ENCODE assay signal across 8 mouse cellular contexts in genomic region chr9:44406906-44407751, GRCm38 (mm10). TPM values are rescaled to one million over a fixed set of nuclear protein-coding genes. Genes with fewer than 3 reads are reported as not detected.
DNase-seq lines count a peak whose midpoint lies in the region; ATAC-seq and TF ChIP-seq lines count a peak whose summit lies in the region.

TSS of gene Rps25 (plus strand) at chr9:44407139.
TSS of gene Trappc4 (minus strand) at chr9:44407600.

- WGBS in heart, embryonic 12.5 days, result under 1% methylated on average over 51 of the region's 51 CpGs
- WGBS in kidney, postnatal 0 days, result under 1% methylated on average over 51 of the region's 51 CpGs
- under 1% methylated on average over 51 of the region's 51 CpGs for WGBS in liver, embryonic 11.5 days
- WGBS in stomach, embryonic 14.5 days, result under 1% methylated on average over 51 of the region's 51 CpGs

- TF ChIP-seq CTCF in kidney, postnatal 0 days (IDR thresholded peaks at IDR 0.05; ENCODE audit: low read depth), result 0 out of 2 replicates have a peak, but pooled peaks have one; percentile 27

- H3K4me1 ChIP-seq in heart, embryonic 12.5 days (replicated peaks), result peaks cover 18% of the 10 kb centered on the region
- H3K4me1 ChIP-seq in kidney, postnatal 0 days (replicated peaks; ENCODE audit: insufficient read depth, low read length), result no peaks in the 10 kb centered on the region
- peaks cover 5% of the 10 kb centered on the region for H3K4me1 ChIP-seq in liver, embryonic 11.5 days (replicated peaks; ENCODE audit: control insufficient read depth, insufficient read depth, low read length)
- no peaks in the 10 kb centered on the region for H3K4me1 ChIP-seq in stomach, embryonic 14.5 days (ENCODE audit: control insufficient read depth, insufficient read depth, low read length)

- no peaks in the 10 kb centered on the region for H3K9me3 ChIP-seq in heart, embryonic 12.5 days (replicated peaks)
- no peaks in the 10 kb centered on the region for H3K9me3 ChIP-seq in kidney, postnatal 0 days (replicated peaks; ENCODE audit: low read length)
- H3K9me3 ChIP-seq in liver, embryonic 11.5 days (ENCODE audit: control insufficient read depth, low read length), result no peaks in the 10 kb centered on the region
- H3K9me3 ChIP-seq in stomach, embryonic 14.5 days (ENCODE audit: control insufficient read depth, low read depth, low read length), result no peaks in the 10 kb centered on the region

- H3K4me3 ChIP-seq in heart, embryonic 12.5 days, result peak within 1 kb of the TSS; percentile 99
- peak within 1 kb of the TSS; percentile 76 for H3K4me3 ChIP-seq in kidney, postnatal 0 days (replicated peaks; ENCODE audit: low read depth, low read length)
- peak within 1 kb of the TSS; percentile 91 for H3K4me3 ChIP-seq in liver, embryonic 11.5 days (ENCODE audit: low read depth, low read length)
- H3K4me3 ChIP-seq in stomach, embryonic 14.5 days (ENCODE audit: low read depth, low read length), result peak within 1 kb of the TSS; percentile 77

- H3K27me3 ChIP-seq in heart, embryonic 12.5 days (replicated peaks), result no peaks in the 10 kb centered on the region
- H3K27me3 ChIP-seq in kidney, postnatal 0 days (ENCODE audit: insufficient read depth, low read length), result no peaks in the 10 kb centered on the region
- H3K27me3 ChIP-seq in liver, embryonic 11.5 days (replicated peaks; ENCODE audit: control insufficient read depth, insufficient read depth, low read length), result no peaks in the 10 kb centered on the region
- no peaks in the 10 kb centered on the region for H3K27me3 ChIP-seq in stomach, embryonic 14.5 days (ENCODE audit: control insufficient read depth, insufficient read depth, low read length)

- H3K36me3 ChIP-seq in heart, embryonic 12.5 days, result peaks cover 70% of the 10 kb centered on the region
- peaks cover 53% of the 10 kb centered on the region for H3K36me3 ChIP-seq in kidney, postnatal 0 days (ENCODE audit: insufficient read depth, low read length)
- H3K36me3 ChIP-seq in liver, embryonic 11.5 days (ENCODE audit: control insufficient read depth, insufficient read depth, low read length), result peaks cover 49% of the 10 kb centered on the region
- H3K36me3 ChIP-seq in stomach, embryonic 14.5 days (ENCODE audit: control insufficient read depth, insufficient read depth, low read length), result peaks cover 66% of the 10 kb centered on the region

- DNase-seq in CD4-positive helper T cell, adult 2 months (ENCODE audit: low read depth, low spot score), result peak; percentile 95
- DNase-seq in brain, embryonic 18.5 days (ENCODE audit: low read depth, low spot score), result peak; percentile 95
- DNase-seq in kidney, postnatal 0 days (ENCODE audit: low spot score), result peak; percentile 99
- peak; percentile 98 for DNase-seq in liver, embryonic 11.5 days (ENCODE audit: low spot score)
- DNase-seq in naive thymus-derived CD4-positive, alpha-beta T cell, adult 2 months (ENCODE audit: low read depth), result peak; percentile 96

- H3K27ac ChIP-seq in heart, embryonic 12.5 days (ENCODE audit: poor library complexity, severe bottlenecking), result peak within 1 kb of the TSS; percentile 85
- peak within 1 kb of the TSS; percentile 93 for H3K27ac ChIP-seq in kidney, postnatal 0 days
- peak within 1 kb of the TSS; percentile 71 for H3K27ac ChIP-seq in liver, embryonic 11.5 days (ENCODE audit: low read depth, low read length)
- peak within 1 kb of the TSS; percentile 95 for H3K27ac ChIP-seq in stomach, embryonic 14.5 days (ENCODE audit: low read length)

- H3K9ac ChIP-seq in heart, embryonic 12.5 days, result peak within 1 kb of the TSS; percentile 98
- H3K9ac ChIP-seq in kidney, postnatal 0 days (ENCODE audit: low read depth, low read length), result peak within 1 kb of the TSS; percentile 82
- peak within 1 kb of the TSS; percentile 97 for H3K9ac ChIP-seq in liver, embryonic 11.5 days (ENCODE audit: low read depth, low read length)
- H3K9ac ChIP-seq in stomach, embryonic 14.5 days (replicated peaks; ENCODE audit: low read depth, low read length), result peak within 1 kb of the TSS; percentile 84

- peak within 1 kb of the TSS; percentile 78 for H3K4me2 ChIP-seq in heart, embryonic 12.5 days
- H3K4me2 ChIP-seq in kidney, postnatal 0 days (ENCODE audit: low read length), result peak within 1 kb of the TSS; percentile 71
- H3K4me2 ChIP-seq in liver, embryonic 11.5 days, result peak within 1 kb of the TSS; percentile 74
- H3K4me2 ChIP-seq in stomach, embryonic 14.5 days (replicated peaks; ENCODE audit: low read depth, low read length), result peak within 1 kb of the TSS; percentile 70

- ATAC-seq in erythroid progenitor cell, adult 5-6 weeks (replicated peaks; ENCODE audit: low FRiP score, poor library complexity, severe bottlenecking), result peak; percentile 97
- ATAC-seq in heart, embryonic 12.5 days (ENCODE audit: insufficient number of reproducible peaks, low FRiP score), result peak; percentile 95
- ATAC-seq in kidney, postnatal 0 days (replicated peaks; ENCODE audit: low FRiP score, low read depth), result peak; percentile 94
- ATAC-seq in liver, embryonic 11.5 days (replicated peaks; ENCODE audit: low FRiP score), result peak; percentile 94
- peak; percentile 95 for ATAC-seq in stomach, embryonic 14.5 days (ENCODE audit: insufficient number of reproducible peaks, insufficient read depth, low FRiP score, low read depth)

RNA-seq across cellular contexts. Expression of gene Rps25, which starts in this region (rescaled TPM):
- total RNA-seq in erythroid progenitor cell, adult 5-6 weeks (2015; ENCODE audit: low replicate concordance), result 682 and 851 TPM in 2 replicates
- total RNA-seq in erythroid progenitor cell, adult 5-6 weeks (2017; ENCODE audit: low replicate concordance), result 327 and 425 TPM in 2 replicates
- 1,234 and 1,239 TPM in 2 replicates for polyA plus RNA-seq in heart, embryonic 12.5 days (2016; fragmentation: Nextera tagmentation; extraction: Ambion mirVana)
- 2,620 and 2,934 TPM in 2 replicates for polyA plus RNA-seq in kidney, postnatal 0 days (2015; fragmentation: Nextera tagmentation; extraction: Ambion mirVana)
- 2,656 and 2,838 TPM in 2 replicates for polyA plus RNA-seq in liver, embryonic 11.5 days (2014; fragmentation: Nextera tagmentation; extraction: Ambion mirVana)
- polyA plus RNA-seq in stomach, embryonic 14.5 days (2014; fragmentation: Nextera tagmentation; extraction: Ambion mirVana), result 2,532 and 2,694 TPM in 2 replicates

RNA-seq across cellular contexts. Expression of gene Trappc4, which starts in this region (rescaled TPM):
- total RNA-seq in erythroid progenitor cell, adult 5-6 weeks (2015; ENCODE audit: low replicate concordance), result 19.5 and 34.8 TPM in 2 replicates
- total RNA-seq in erythroid progenitor cell, adult 5-6 weeks (2017; ENCODE audit: low replicate concordance), result 5.8 and 52.0 TPM in 2 replicates
- 82.6 and 85.2 TPM in 2 replicates for polyA plus RNA-seq in heart, embryonic 12.5 days (2016; fragmentation: Nextera tagmentation; extraction: Ambion mirVana)
- polyA plus RNA-seq in kidney, postnatal 0 days (2015; fragmentation: Nextera tagmentation; extraction: Ambion mirVana), result 130 and 135 TPM in 2 replicates
- polyA plus RNA-seq in liver, embryonic 11.5 days (2014; fragmentation: Nextera tagmentation; extraction: Ambion mirVana), result 99.5 and 107 TPM in 2 replicates
- polyA plus RNA-seq in stomach, embryonic 14.5 days (2014; fragmentation: Nextera tagmentation; extraction: Ambion mirVana), result 118 and 123 TPM in 2 replicates

Comparison
In these comparisons a context has a peak if more than half of its experiments do, and no peak if none do; other contexts are left out.
1. Peak in every context shown above with its lines: DNase-seq, ATAC-seq, H3K4me3 ChIP-seq and H3K27ac ChIP-seq.